Mouse (Mus musculus): Measurements from ENCODE around the gene Lad1. TPM values are rescaled to one million over a fixed set of nuclear protein-coding genes. Genes with fewer than 3 reads are reported as not detected.
A peak's percentile ranks its signal among the peaks of the same experiment; 100 is the strongest.

Lad1 gene
- polyA plus RNA-seq, 1 experiment from 2014 or later = 109 TPM

GRCm38 (mm10) chr1:135847611-135848351, 29.4 kb downstream of the Lad1 start:
- Histone ChIP-seq H3K4me1 (ENCODE audit: control insufficient read depth, insufficient read depth, low read length) (0 out of 2 replicates have a peak, but pooled peaks cover 8% of the 10 kb centered on the region), H3K36me3 (ENCODE audit: control insufficient read depth, insufficient read depth, low read length) (no peaks in the 10 kb centered on the region), H3K4me3 (replicated peaks; ENCODE audit: low read length) (no peak overlapping the region), H3K27me3 (ENCODE audit: control insufficient read depth, insufficient read depth, low read length) (no peaks in the 10 kb centered on the region), H3K9me3 (replicated peaks; ENCODE audit: control insufficient read depth, low read length) (no peaks in the 10 kb centered on the region), H3K4me2 (ENCODE audit: low read depth, low read length) (no peak overlapping the region), H3K9ac (ENCODE audit: low read length) (no peak overlapping the region), H3K27ac (ENCODE audit: low read length) (no peak overlapping the region)
- 77% methylated on average over 17 of the region's 17 CpGs for WGBS
- no peak for ATAC-seq (ENCODE audit: insufficient read depth, low FRiP score)

GRCm38 (mm10) chr1:135850722-135851512, 32.5 kb downstream of the Lad1 start:
- H3K27ac ChIP-seq (ENCODE audit: low read length) = no peak overlapping the region
- WGBS = 65% methylated on average over 12 of the region's 12 CpGs

GRCm38 (mm10) chr1:135852044-135852756, 33.8 kb downstream of the Lad1 start:
- Histone ChIP-seq H3K4me2 (ENCODE audit: low read depth, low read length) (no peak overlapping the region), H3K9ac (ENCODE audit: low read length) (0 out of 2 replicates have a peak overlapping the region, but pooled peaks have one; percentile 1), H3K4me1 (ENCODE audit: control insufficient read depth, insufficient read depth, low read length) (0 out of 2 replicates have a peak, but pooled peaks cover 12% of the 10 kb centered on the region), H3K27ac (ENCODE audit: low read length) (peak overlapping the region; percentile 68), H3K27me3 (ENCODE audit: control insufficient read depth, insufficient read depth, low read length) (no peaks in the 10 kb centered on the region), H3K9me3 (replicated peaks; ENCODE audit: control insufficient read depth, low read length) (no peaks in the 10 kb centered on the region), H3K36me3 (ENCODE audit: control insufficient read depth, insufficient read depth, low read length) (no peaks in the 10 kb centered on the region), H3K4me3 (replicated peaks; ENCODE audit: low read length) (no peak overlapping the region)
- 50% methylated on average over 13 of the region's 13 CpGs for WGBS
- ATAC-seq (ENCODE audit: insufficient read depth, low FRiP score) = peak; percentile 67

More at GRCm38 (mm10) chr1:135850722-135851512, 32.5 kb downstream of the Lad1 start:
- Histone ChIP-seq H3K36me3 (ENCODE audit: control insufficient read depth, insufficient read depth, low read length) (no peaks in the 10 kb centered on the region), H3K4me2 (ENCODE audit: low read depth, low read length) (no peak overlapping the region), H3K27me3 (ENCODE audit: control insufficient read depth, insufficient read depth, low read length) (no peaks in the 10 kb centered on the region), H3K4me3 (replicated peaks; ENCODE audit: low read length) (no peak overlapping the region), H3K4me1 (ENCODE audit: control insufficient read depth, insufficient read depth, low read length) (0 out of 2 replicates have a peak, but pooled peaks cover 8% of the 10 kb centered on the region), H3K9ac (ENCODE audit: low read length) (no peak overlapping the region), H3K9me3 (replicated peaks; ENCODE audit: control insufficient read depth, low read length) (no peaks in the 10 kb centered on the region)
- peak; percentile 14; the same call in 1 of the 2 replicates for ATAC-seq (ENCODE audit: insufficient read depth, low FRiP score)

- no peaks in the 10 kb centered on the region for H3K36me3 ChIP-seq (ENCODE audit: control insufficient read depth, insufficient read depth, low read length)
- no peaks in the 10 kb centered on the region for H3K27me3 ChIP-seq (ENCODE audit: control insufficient read depth, insufficient read depth, low read length)
- H3K4me3 ChIP-seq (replicated peaks; ENCODE audit: low read length) = no peak overlapping the region
- WGBS = 78% methylated on average over 4 of the region's 4 CpGs
- no peaks in the 10 kb centered on the region for H3K9me3 ChIP-seq (replicated peaks; ENCODE audit: control insufficient read depth, low read length)
- H3K9ac ChIP-seq (ENCODE audit: low read length) = no peak overlapping the region
- H3K4me2 ChIP-seq (ENCODE audit: low read depth, low read length) = no peak overlapping the region
- H3K27ac ChIP-seq (ENCODE audit: low read length) = peak overlapping the region; percentile 63; the same call in 1 of the 2 replicates
- 0 out of 2 replicates have a peak, but pooled peaks cover 12% of the 10 kb centered on the region for H3K4me1 ChIP-seq (ENCODE audit: control insufficient read depth, insufficient read depth, low read length)
- ATAC-seq (ENCODE audit: insufficient read depth, low FRiP score) = no peak
Measured at GRCm38 (mm10) chr1:135853200-135853599, 34.8 kb downstream of the Lad1 start.

GRCm38 (mm10) chr1:135854591-135855343, 36.4 kb downstream of the Lad1 start:
- Histone ChIP-seq H3K4me3 (replicated peaks; ENCODE audit: low read length) (no peak overlapping the region), H3K36me3 (ENCODE audit: control insufficient read depth, insufficient read depth, low read length) (no peaks in the 10 kb centered on the region), H3K4me2 (ENCODE audit: low read depth, low read length) (no peak overlapping the region), H3K27ac (ENCODE audit: low read length) (no peak overlapping the region), H3K27me3 (ENCODE audit: control insufficient read depth, insufficient read depth, low read length) (no peaks in the 10 kb centered on the region), H3K9ac (ENCODE audit: low read length) (no peak overlapping the region), H3K9me3 (replicated peaks; ENCODE audit: control insufficient read depth, low read length) (no peaks in the 10 kb centered on the region), H3K4me1 (ENCODE audit: control insufficient read depth, insufficient read depth, low read length) (0 out of 2 replicates have a peak, but pooled peaks cover 12% of the 10 kb centered on the region)
- ATAC-seq (ENCODE audit: insufficient read depth, low FRiP score) = no peak
- 87% methylated on average over 6 of the region's 6 CpGs for WGBS

GRCm38 (mm10) chr1:135855344-135855687, 36.9 kb downstream of the Lad1 start:
- no peak overlapping the region for H3K4me3 ChIP-seq (replicated peaks; ENCODE audit: low read length)
- WGBS = 97% methylated on average over 1 of the region's 1 CpGs
- ATAC-seq (ENCODE audit: insufficient read depth, low FRiP score) = no peak

GRCm38 (mm10) chr1:135856070-135856469, 37.7 kb downstream of the Lad1 start:
- no peak overlapping the region for H3K4me2 ChIP-seq (ENCODE audit: low read depth, low read length)
- WGBS = 70% methylated on average over 4 of the region's 4 CpGs
- no peak overlapping the region for H3K27ac ChIP-seq (ENCODE audit: low read length)
- 0 out of 2 replicates have a peak, but pooled peaks cover 8% of the 10 kb centered on the region for H3K4me1 ChIP-seq (ENCODE audit: control insufficient read depth, insufficient read depth, low read length)
- H3K9me3 ChIP-seq (replicated peaks; ENCODE audit: control insufficient read depth, low read length) = no peaks in the 10 kb centered on the region
- no peak for ATAC-seq (ENCODE audit: insufficient read depth, low FRiP score)
- no peaks in the 10 kb centered on the region for H3K36me3 ChIP-seq (ENCODE audit: control insufficient read depth, insufficient read depth, low read length)
- no peak overlapping the region for H3K4me3 ChIP-seq (replicated peaks; ENCODE audit: low read length)
- no peak overlapping the region for H3K9ac ChIP-seq (ENCODE audit: low read length)
- no peaks in the 10 kb centered on the region for H3K27me3 ChIP-seq (ENCODE audit: control insufficient read depth, insufficient read depth, low read length)

More at GRCm38 (mm10) chr1:135855344-135855687, 36.9 kb downstream of the Lad1 start:
- no peaks in the 10 kb centered on the region for H3K27me3 ChIP-seq (ENCODE audit: control insufficient read depth, insufficient read depth, low read length)
- H3K36me3 ChIP-seq (ENCODE audit: control insufficient read depth, insufficient read depth, low read length) = no peaks in the 10 kb centered on the region
- H3K9ac ChIP-seq (ENCODE audit: low read length) = no peak overlapping the region
- no peak overlapping the region for H3K27ac ChIP-seq (ENCODE audit: low read length)
- H3K9me3 ChIP-seq (replicated peaks; ENCODE audit: control insufficient read depth, low read length) = no peaks in the 10 kb centered on the region
- H3K4me1 ChIP-seq (ENCODE audit: control insufficient read depth, insufficient read depth, low read length) = 0 out of 2 replicates have a peak, but pooled peaks cover 12% of the 10 kb centered on the region
- H3K4me2 ChIP-seq (ENCODE audit: low read depth, low read length) = no peak overlapping the region

- Histone ChIP-seq H3K4me2 (ENCODE audit: low read depth, low read length) (no peak overlapping the region), H3K4me1 (ENCODE audit: control insufficient read depth, insufficient read depth, low read length) (0 out of 2 replicates have a peak, but pooled peaks cover 4% of the 10 kb centered on the region), H3K4me3 (replicated peaks; ENCODE audit: low read length) (no peak overlapping the region), H3K9me3 (replicated peaks; ENCODE audit: control insufficient read depth, low read length) (no peaks in the 10 kb centered on the region), H3K27me3 (ENCODE audit: control insufficient read depth, insufficient read depth, low read length) (no peaks in the 10 kb centered on the region), H3K9ac (ENCODE audit: low read length) (peak overlapping the region; percentile 37; the same call in 1 of the 2 replicates), H3K36me3 (ENCODE audit: control insufficient read depth, insufficient read depth, low read length) (no peaks in the 10 kb centered on the region), H3K27ac (ENCODE audit: low read length) (peak overlapping the region; percentile 73)
- ATAC-seq (ENCODE audit: insufficient read depth, low FRiP score) = peak; percentile 80
- 45% methylated on average over 11 of the region's 11 CpGs for WGBS
Measured at GRCm38 (mm10) chr1:135857137-135857775, 38.9 kb downstream of the Lad1 start.

All from stomach, embryonic 16.5 days (tissue).